Mouse (Mus musculus) 3T3-L1 (cell line): Measurements from ENCODE around the gene Rgs12.

Source experiments
- DNase-seq: peaks from one replicate; pipeline ENCODE4 v3.0.0-alpha.2; 2015; ENCODE audit warnings: low read depth, low spot score

Gene Rgs12

DNA sequence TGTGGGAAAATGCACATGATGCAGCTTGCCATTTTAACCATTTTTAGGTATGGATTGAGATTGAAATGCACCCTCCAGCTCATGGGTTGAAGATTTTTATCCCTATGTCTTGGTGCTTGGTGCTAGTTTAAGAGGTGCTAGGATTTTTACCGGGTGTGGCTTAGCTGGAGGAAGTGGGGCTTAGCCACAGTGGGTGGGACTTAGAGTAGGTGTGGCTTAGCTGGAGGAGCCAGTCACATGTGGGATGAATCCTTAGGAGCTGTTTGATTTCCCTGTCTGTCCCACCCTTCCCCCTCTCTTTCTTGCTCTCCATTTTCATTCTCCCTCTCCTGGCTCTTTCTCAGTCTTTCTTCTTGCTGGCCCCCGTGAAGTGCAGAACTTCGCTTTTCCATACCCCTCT, 32.5 kb downstream of the Rgs12 start:
- DNase-seq: peak; percentile 50

DNA sequence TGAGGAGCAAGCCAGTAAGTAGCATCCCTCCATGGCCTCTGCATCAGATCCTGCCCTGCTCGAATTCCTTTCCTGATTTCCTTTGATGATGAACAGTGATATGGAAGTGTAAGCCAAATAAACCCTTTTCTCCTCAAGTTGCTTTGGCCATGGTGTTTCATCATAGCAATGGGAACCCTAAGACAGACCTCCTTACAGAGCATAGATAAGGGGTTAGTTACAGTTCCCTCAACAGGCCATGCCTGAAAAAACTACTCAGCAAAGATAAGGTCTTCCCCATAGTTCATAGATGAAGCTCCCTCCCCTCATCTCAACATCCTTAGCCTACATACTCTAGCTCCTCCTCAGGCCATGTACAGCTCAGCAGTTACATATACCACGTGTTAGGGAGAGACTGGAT, 35.7 kb downstream of the Rgs12 start:
- no peak for DNase-seq

GRCm38 (mm10) chr5:34985867-34986266, 36.6 kb downstream of the Rgs12 start:
- peak; percentile 80 for DNase-seq

DNA sequence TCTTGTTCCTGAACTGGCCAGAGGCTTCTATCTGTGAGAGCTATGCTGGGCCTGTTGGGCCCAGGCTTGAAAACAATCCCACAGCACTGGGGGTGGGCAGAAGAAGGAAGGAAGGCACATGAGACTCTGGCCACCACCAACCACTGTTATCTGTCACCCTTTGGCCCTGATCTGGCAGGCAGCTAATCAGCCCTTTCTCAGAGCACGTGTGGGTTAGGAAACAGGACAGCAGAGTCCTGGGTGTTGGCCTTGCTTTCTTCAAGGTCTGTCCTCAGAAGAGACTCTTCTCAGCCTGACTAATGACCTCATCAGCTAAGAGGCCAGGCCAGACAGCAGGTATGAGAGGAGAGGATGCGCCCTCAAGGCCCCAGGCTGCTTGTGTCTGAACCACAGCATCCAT, 38.2 kb downstream of the Rgs12 start:
- no peak for DNase-seq

GRCm38 (mm10) chr5:34988690-34989089, 39.4 kb downstream of the Rgs12 start:
- no peak for DNase-seq

DNA sequence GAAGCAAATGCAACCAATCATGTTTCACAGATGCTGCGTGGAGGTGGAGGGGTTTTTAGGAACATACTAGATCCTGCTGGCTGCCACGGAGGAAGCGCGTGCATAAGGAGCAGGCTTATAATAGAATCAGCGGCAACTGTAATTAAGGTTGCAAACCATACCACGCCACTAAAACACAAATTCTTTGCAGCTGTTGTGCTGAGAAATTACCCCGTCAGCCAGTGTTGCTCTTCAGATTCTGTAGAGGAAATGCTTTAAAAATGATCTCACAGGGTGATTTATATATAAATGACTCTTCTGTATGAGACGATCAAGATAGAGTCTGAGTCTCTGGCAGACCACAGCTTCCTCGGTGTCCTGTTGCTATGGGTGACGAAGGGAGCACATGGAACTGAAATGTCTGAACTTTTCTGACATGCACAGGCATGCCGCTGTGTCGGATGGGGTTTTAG, 40.1 kb downstream of the Rgs12 start:
- peak; percentile 42 for DNase-seq

- DNase-seq: no peak
These were observed 49.5 kb downstream of the Rgs12 start for GRCm38 (mm10) chr5:34998754-34999153.

GRCm38 (mm10) chr5:34999281-34999680, 50.0 kb downstream of the Rgs12 start:
- no peak for DNase-seq

- DNase-seq: no peak
These were observed 51.1 kb downstream of the Rgs12 start for GRCm38 (mm10) chr5:35000323-35000722.

- DNase-seq: no peak
These were observed 51.9 kb downstream of the Rgs12 start for GRCm38 (mm10) chr5:35001144-35001543.

DNA sequence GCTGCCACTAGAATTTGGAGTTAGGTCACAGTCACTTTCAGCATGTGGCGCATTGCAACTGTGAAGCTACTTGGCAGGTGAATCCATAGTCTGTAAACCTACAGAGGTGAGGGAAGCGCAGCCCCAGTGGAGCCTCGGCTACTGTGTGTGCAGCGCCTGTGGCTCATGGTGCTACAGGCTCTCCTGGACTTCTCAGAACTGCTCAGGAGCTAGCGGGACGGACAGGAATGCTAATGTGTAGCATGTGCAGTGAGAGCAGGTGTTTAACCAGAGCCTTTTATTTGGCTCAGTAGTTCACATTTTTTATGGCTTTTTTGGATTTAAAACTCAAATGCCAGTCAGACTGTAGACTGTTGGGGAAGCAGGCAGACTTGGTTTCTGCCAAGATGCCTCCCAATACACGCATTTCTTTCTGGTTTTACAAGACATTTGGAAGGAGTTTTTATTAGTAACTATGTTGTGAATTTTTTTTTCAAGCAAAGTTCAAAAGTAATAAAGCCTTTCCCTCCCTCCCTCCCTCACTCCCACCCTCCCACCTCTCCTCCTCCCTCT, 54.4 kb downstream of the Rgs12 start:
- DNase-seq: no peak

DNA sequence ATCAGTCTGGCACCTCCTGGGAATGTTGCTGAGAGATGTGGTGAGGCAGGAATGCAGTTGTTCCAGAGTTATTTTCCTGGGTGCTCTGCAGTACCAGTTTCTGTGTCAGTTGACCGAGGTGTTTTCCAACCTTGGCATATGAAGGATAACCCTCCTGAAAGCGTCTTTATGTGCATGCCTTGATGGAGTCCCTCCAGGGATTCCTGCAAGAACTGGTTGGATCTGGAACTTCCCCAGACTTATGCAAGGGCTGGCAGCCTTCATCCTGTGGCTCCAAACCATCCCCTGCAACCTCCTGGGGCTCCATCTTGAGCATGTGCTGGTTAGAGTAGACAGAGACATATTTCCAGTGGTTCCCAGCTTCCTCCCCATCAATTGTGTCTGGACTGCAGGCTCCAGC, 55.5 kb downstream of the Rgs12 start:
- peak; percentile 42 for DNase-seq

- no peak for DNase-seq
These were observed 56.4 kb downstream of the Rgs12 start for GRCm38 (mm10) chr5:35005659-35006058.

GRCm38 (mm10) chr5:35006599-35006998, 57.4 kb downstream of the Rgs12 start:
- DNase-seq: no peak

- DNase-seq: no peak
These were observed 59.9 kb downstream of the Rgs12 start for GRCm38 (mm10) chr5:35009163-35009562.

DNA sequence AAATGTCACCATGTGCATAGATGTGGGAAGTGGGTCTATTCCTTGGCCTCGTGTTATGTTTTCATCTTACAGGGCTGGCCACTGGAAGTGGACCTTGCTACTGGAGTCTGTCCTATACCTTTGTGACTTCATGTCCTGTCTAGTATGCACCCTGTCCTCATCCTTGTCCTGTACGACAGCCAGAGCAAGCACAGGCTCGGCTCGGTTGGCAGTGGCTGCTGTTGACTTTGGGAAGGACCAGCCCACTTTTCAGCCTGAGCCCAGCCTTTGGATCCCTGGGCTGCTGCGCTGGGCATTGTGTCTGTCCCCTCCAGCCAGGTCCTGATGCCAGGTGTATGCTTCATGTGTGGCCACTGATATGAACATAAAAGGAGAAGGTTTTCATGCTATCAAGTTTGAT, 61.4 kb downstream of the Rgs12 start:
- DNase-seq: no peak

GRCm38 (mm10) chr5:35011156-35011923, 62.1 kb downstream of the Rgs12 start:
- DNase-seq: no peak

- DNase-seq: no peak
These were observed 64.8 kb downstream of the Rgs12 start for GRCm38 (mm10) chr5:35014036-35014435.

DNA sequence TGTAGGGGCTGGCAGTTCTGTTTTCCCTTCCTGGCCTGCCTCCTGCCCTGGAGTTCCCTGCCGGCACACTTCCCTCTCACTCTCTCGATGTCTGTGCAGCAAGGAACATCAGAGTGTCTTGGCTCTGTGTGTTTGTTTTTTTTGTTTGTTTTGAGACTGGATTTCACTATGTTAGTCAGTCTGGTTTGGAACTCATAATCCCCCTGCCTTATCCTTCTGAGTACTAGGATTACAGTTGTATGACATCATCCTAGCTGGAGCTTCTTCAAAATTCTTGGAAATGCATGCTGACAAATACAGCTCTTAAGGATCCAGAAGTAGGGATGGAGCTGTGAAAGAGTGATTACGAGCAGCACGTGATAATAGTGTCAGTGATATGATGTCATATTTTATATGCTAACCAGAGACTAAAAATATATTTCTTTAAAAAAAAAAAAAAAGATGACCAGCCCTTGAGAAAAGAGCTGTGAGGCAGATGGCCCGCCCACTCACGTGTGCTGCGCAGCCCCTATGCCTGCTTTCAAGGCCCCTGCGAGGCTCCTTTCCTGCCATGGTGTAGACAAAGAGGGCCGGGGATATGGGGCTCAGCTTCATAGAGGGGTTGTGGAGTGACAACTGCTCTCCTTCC, 70.5 kb downstream of the Rgs12 start:
- DNase-seq: peak; percentile 74

DNA sequence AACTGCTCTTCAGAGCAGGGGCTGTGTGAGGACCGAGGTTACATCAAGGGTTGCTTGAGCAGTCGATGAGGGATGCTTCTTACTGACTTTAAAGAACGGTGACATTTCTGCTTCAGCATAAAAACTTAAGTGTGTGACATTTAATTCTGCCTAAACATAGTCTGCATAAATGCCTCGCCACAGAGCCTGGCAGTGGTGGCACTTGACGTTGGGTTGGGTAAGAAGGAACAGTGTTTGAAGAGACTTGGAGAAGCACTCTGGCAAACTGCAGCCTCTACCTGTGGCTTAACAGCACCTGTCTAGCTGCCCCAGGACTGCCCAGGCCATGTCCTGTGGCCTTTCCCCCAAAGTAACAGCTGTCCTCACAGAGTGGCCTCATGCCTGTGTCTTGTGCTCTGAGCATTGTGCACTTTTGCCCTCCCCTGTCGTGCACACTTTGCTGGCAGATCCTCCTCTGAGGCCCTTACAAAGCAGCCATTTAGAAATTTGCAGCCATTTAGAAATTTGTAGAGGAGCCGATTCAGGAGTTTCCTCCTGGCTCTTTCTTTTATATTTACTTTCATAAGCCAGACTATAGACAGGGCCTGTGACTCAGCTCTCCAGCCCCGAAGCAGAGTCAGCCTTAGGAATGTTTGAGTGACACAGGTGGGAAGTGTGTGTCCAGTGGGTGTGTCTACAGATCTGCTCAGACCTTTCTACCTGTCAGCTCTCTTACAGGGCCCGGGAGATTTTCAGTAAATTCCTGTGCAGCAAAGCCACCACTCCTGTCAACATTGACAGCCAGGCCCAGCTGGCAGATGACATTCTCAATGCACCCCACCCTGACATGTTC, 71.4 kb downstream of the Rgs12 start:
- DNase-seq: peak; percentile 65

- DNase-seq: peak; percentile 73
These were observed 75.7 kb downstream of the Rgs12 start for GRCm38 (mm10) chr5:35024975-35025374.

DNA sequence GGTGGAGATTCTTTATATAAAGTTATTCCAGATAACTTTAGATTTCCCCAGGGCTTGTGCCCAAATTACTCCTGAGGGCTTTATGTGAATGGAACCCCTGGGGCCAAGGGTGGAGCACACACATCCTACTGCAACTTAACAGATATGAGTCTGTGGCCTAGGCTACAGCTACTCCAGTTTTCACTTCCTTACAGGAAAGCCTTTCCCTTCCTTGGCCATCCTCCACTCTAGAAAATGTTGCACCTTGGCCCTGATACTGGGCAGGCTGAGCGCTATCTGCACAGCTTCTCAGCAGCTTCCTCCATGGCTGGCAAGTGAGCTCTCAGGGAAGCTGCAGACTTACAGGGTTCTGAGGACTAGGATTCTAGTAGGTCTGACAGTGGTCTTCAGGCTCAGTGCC, 80.1 kb downstream of the Rgs12 start:
- DNase-seq: no peak
